9 mouse cellular contexts compared by ENCODE assay signal in the genomic region with DNA sequence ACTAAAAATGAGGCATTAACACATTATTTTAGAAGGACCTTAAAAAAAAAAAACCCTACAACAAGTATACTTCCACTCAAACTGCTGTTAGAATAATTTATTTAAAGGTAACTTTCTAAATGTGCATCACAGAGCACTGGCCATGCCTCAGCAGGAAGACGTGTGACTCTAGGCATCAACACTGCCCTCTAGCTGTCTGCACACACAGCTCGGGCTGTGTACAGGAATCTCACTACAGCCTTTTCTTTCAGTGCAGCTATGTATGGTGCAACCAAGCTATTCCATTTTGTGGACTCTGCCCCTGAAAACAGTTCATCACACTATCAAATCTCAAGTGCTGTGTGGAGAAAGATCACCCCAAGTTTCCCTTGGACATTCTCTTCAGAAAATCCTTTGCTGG. TPM values are rescaled to one million over a fixed set of nuclear protein-coding genes. Genes with fewer than 3 reads are reported as not detected.
DNase-seq lines count a peak whose midpoint lies in the region; ATAC-seq and TF ChIP-seq lines count a peak whose summit lies in the region.
"Had no signal": no experiment of that assay in that cellular context is flagged by ENCODE, and none has a peak within 500 bp of the region (broad histone marks: within the 10 kb centered on the region; RNA-seq: fewer than 3 reads in every experiment).

No protein-coding gene starts in this region.

- peaks cover 51% of the 10 kb centered on the region for H3K36me3 ChIP-seq in heart, embryonic 10.5 days
- H3K36me3 ChIP-seq in heart, embryonic 11.5 days (ENCODE audit: control insufficient read depth, insufficient read depth, low read length), result peaks cover 5% of the 10 kb centered on the region
- H3K36me3 ChIP-seq in lung, postnatal 0 days (ENCODE audit: insufficient read depth, low read length), result peaks cover 5% of the 10 kb centered on the region; the same call in 1 of the 2 replicates

- no peak for ATAC-seq in heart, embryonic 11.5 days (replicated peaks; ENCODE audit: insufficient number of reproducible peaks, low FRiP score, low TSS enrichment)
- ATAC-seq in inflammation-experienced regulatory T-cells, adult 6 months, result peak; percentile 86
- ATAC-seq in lung, postnatal 0 days, result peak; percentile 72

- no peaks in the 10 kb centered on the region for H3K9me3 ChIP-seq in heart, embryonic 10.5 days
- H3K9me3 ChIP-seq in heart, embryonic 11.5 days (replicated peaks; ENCODE audit: control insufficient read depth, low read length), result no peaks in the 10 kb centered on the region
- H3K9me3 ChIP-seq in lung, postnatal 0 days (ENCODE audit: low read length), result no peaks in the 10 kb centered on the region

- H3K4me3 ChIP-seq in heart, embryonic 10.5 days, result no peak overlapping the region
- H3K4me3 ChIP-seq in heart, embryonic 11.5 days (ENCODE audit: low read depth, low read length), result no peak overlapping the region
- no peak overlapping the region for H3K4me3 ChIP-seq in bone marrow, adult 2 months (replicated peaks; ENCODE audit: control insufficient read depth, low read depth, low read length)
- H3K4me3 ChIP-seq in lung, postnatal 0 days (ENCODE audit: low read depth, low read length), result no peak overlapping the region

- peak; percentile 82 for TF ChIP-seq CTCF in bone marrow, adult 2 months (IDR thresholded peaks at IDR 0.05; ENCODE audit: control insufficient read depth, insufficient read depth, low read length)
- peak; percentile 70 for TF ChIP-seq CTCF in lung, postnatal 0 days (IDR thresholded peaks at IDR 0.05)

- peak; percentile 74 for DNase-seq in heart, embryonic 10.5 days (ENCODE audit: low spot score)
- peak; percentile 68 for DNase-seq in CD4-positive helper T cell, adult 2 months (ENCODE audit: low read depth, low spot score)
- DNase-seq in lung, postnatal 0 days (ENCODE audit: low spot score), result peak; percentile 63
- peak; percentile 64 for DNase-seq in thymus, postnatal 4 days
- DNase-seq in ovary, adult 18-20 months (ENCODE audit: low spot score), result no peak

- H3K4me2 ChIP-seq in heart, embryonic 11.5 days, result no peak overlapping the region
- no peak overlapping the region for H3K4me2 ChIP-seq in lung, postnatal 0 days (replicated peaks; ENCODE audit: low read depth, low read length)

- 25% methylated on average over 2 of the region's 2 CpGs for WGBS in heart, embryonic 10.5 days
- WGBS in heart, embryonic 11.5 days (ENCODE audit: insufficient replicate concordance), result 19% methylated on average over 2 of the region's 2 CpGs
- 13% methylated on average over 2 of the region's 2 CpGs for WGBS in bone marrow, adult 2 months
- 11% methylated on average over 2 of the region's 2 CpGs for WGBS in lung, postnatal 0 days

- TF ChIP-seq EP300 in lung, postnatal 0 days (IDR thresholded peaks at IDR 0.05), result no peak

- no peak for TF ChIP-seq POLR2A in bone marrow, adult 2 months (IDR thresholded peaks at IDR 0.05; ENCODE audit: borderline replicate concordance, control insufficient read depth, low read depth, low read length)

- H3K27ac ChIP-seq in heart, embryonic 10.5 days, result no peak overlapping the region
- H3K27ac ChIP-seq in heart, embryonic 11.5 days (ENCODE audit: low read depth, low read length), result no peak overlapping the region
- H3K27ac ChIP-seq in bone marrow, adult 2 months (ENCODE audit: control insufficient read depth, insufficient read depth, low read depth, low read length, poor library complexity), result no peak overlapping the region
- no peak overlapping the region for H3K27ac ChIP-seq in lung, postnatal 0 days (ENCODE audit: low read length)
- H3K27ac ChIP-seq: macrophage had no signal

- H3K4me1 ChIP-seq in heart, embryonic 10.5 days, result peaks cover 17% of the 10 kb centered on the region
- H3K4me1 ChIP-seq in heart, embryonic 11.5 days (ENCODE audit: control insufficient read depth, insufficient read depth, low read length), result no peaks in the 10 kb centered on the region
- H3K4me1 ChIP-seq in bone marrow, adult 2 months (ENCODE audit: control insufficient read depth, insufficient read depth, low read length), result no peaks in the 10 kb centered on the region
- H3K4me1 ChIP-seq in lung, postnatal 0 days (ENCODE audit: insufficient read depth, low read depth, low read length), result no peaks in the 10 kb centered on the region

- no peaks in the 10 kb centered on the region for H3K27me3 ChIP-seq in heart, embryonic 10.5 days (ENCODE audit: insufficient read depth, poor library complexity, severe bottlenecking)
- H3K27me3 ChIP-seq in heart, embryonic 11.5 days (ENCODE audit: control insufficient read depth, insufficient read depth, low read length), result no peaks in the 10 kb centered on the region
- no peaks in the 10 kb centered on the region for H3K27me3 ChIP-seq in lung, postnatal 0 days (replicated peaks; ENCODE audit: insufficient read depth, low read length)

- H3K9ac ChIP-seq in heart, embryonic 11.5 days (ENCODE audit: low read depth, low read length), result no peak overlapping the region
- no peak overlapping the region for H3K9ac ChIP-seq in lung, postnatal 0 days (replicated peaks; ENCODE audit: low read depth)

RNA-seq across cellular contexts. Expression of a gene that starts 15.0 kb away (rescaled TPM):
- 6.3 and 8.5 TPM in 2 replicates for polyA plus RNA-seq in heart, embryonic 10.5 days (2016; fragmentation: Nextera tagmentation; extraction: Ambion mirVana)
- polyA plus RNA-seq in heart, embryonic 11.5 days (2014; fragmentation: Nextera tagmentation; extraction: Ambion mirVana), result 10.1 and 11.2 TPM in 2 replicates
- 12.7 and 35.4 TPM in 2 replicates for polyA plus RNA-seq in bone marrow, adult 2 months (2011; ENCODE audit: insufficient read depth, insufficient read length, low replicate concordance, missing spikeins)
- 10 to 100 TPM; 51.7 to 69.8 (median 67.4) TPM for polyA plus RNA-seq in inflammation-experienced regulatory T-cells, adult 6 months (2017; shearing (Covaris generic))
- 27.0 and 27.1 TPM in 2 replicates for polyA plus RNA-seq in lung, postnatal 0 days (2015; fragmentation: Nextera tagmentation; extraction: Ambion mirVana)

RNA-seq across cellular contexts. Expression of a gene that starts 30.5 kb away (rescaled TPM):
- polyA plus RNA-seq in heart, embryonic 10.5 days (2016; fragmentation: Nextera tagmentation; extraction: Ambion mirVana), result 21.7 and 25.4 TPM in 2 replicates
- 24.8 and 25.7 TPM in 2 replicates for polyA plus RNA-seq in heart, embryonic 11.5 days (2014; fragmentation: Nextera tagmentation; extraction: Ambion mirVana)
- polyA plus RNA-seq in bone marrow, adult 2 months (2011; ENCODE audit: insufficient read depth, insufficient read length, low replicate concordance, missing spikeins), result 8.3 and 20.0 TPM in 2 replicates
- polyA plus RNA-seq in inflammation-experienced regulatory T-cells, adult 6 months (2017; shearing (Covaris generic)), result 10 to 100 TPM; 10.9 to 19.9 (median 14.6) TPM
- polyA plus RNA-seq in lung, postnatal 0 days (2015; fragmentation: Nextera tagmentation; extraction: Ambion mirVana), result 26.1 and 27.6 TPM in 2 replicates
